Mouse (Mus musculus) heart, postnatal 0 days (tissue): Measurements from ENCODE around the gene Stab2. TPM values are rescaled to one million over a fixed set of nuclear protein-coding genes. Genes with fewer than 3 reads are reported as not detected.

Experiments used
- ATAC-seq: fragments of 200-750 bp; cut with Nextera tagmentation; 2 replicates; pipeline ENCODE4 v1.8.0; 2017; ENCODE audit warnings: low read depth, moderate number of reproducible peaks, moderate library complexity; ENCODE audit not compliant: insufficient read depth
- DNase-seq: peaks from one replicate; pipeline ENCODE4 v3.0.0-alpha.2; 2016; ENCODE audit warnings: low spot score
- H3K27ac ChIP-seq: fragments of 300-500 bp; sonication (generic); 2 replicates; pipeline ENCODE4 v1.5.1; 2014; ENCODE audit warnings: low read depth, mild to moderate bottlenecking
- H3K27me3 ChIP-seq: fragments of 300-500 bp; sonication (generic); 2 replicates; pipeline ENCODE4 v1.6.1; 2014; ENCODE audit warnings: low read length, mixed read lengths; ENCODE audit not compliant: control insufficient read depth, insufficient read depth
- H3K36me3 ChIP-seq: fragments of 300-500 bp; sonication (generic); replicated peaks from 2 replicates; pipeline ENCODE4 v1.6.1; 2014; ENCODE audit warnings: low read length, mixed read lengths; ENCODE audit not compliant: control insufficient read depth, insufficient read depth
- H3K4me1 ChIP-seq: fragments of 300-500 bp; sonication (generic); 2 replicates; pipeline ENCODE4 v1.6.1; 2014; ENCODE audit warnings: antibody characterized with exemption; ENCODE audit not compliant: control insufficient read depth, insufficient read depth
- H3K4me2 ChIP-seq: fragments of 300-500 bp; sonication (generic); 2 replicates; pipeline ENCODE4 v1.6.1; 2014; ENCODE audit warnings: low read depth, mild to moderate bottlenecking, low read length, moderate library complexity
- H3K4me3 ChIP-seq: fragments of 300-500 bp; sonication (generic); 2 replicates; pipeline ENCODE4 v1.5.1; 2014; ENCODE audit warnings: low read depth, low read length
- H3K9ac ChIP-seq: fragments of 300-500 bp; sonication (generic); replicated peaks from 2 replicates; pipeline ENCODE4 v1.6.1; 2014; ENCODE audit warnings: low read depth, low read length, mixed read lengths
- H3K9me3 ChIP-seq: fragments of 300-500 bp; sonication (generic); replicated peaks from 2 replicates; pipeline ENCODE4 v1.6.1; 2016; ENCODE audit warnings: low read length; ENCODE audit not compliant: control insufficient read depth
- CTCF ChIP-seq: IDR thresholded peaks from 2 replicates; pipeline ENCODE4 v1.5.1; 2016; ENCODE audit warnings: antibody characterized with exemption, control low read depth, low read depth
- EP300 ChIP-seq: IDR thresholded peaks from 2 replicates; pipeline ENCODE4 v1.6.1; 2016; ENCODE audit warnings: antibody characterized with exemption, low read depth
- WGBS: fragments of 180-500 bp; shearing (Covaris S2); extraction: QIAGEN DNeasy Blood & Tissue Kit; methylation state at CpG from one replicate; pipeline ENCODE4 v1.1.7; 2014; 5-methylcytosine and 5-hydroxymethylcytosine counted together
- polyA plus RNA-seq: library from polyadenylated mRNA; unstranded; fragments of >200 nt; fragmentation: Nextera tagmentation; extraction: Ambion mirVana; gene quantifications from 2 replicates; pipeline ENCODE4 v1.2.1, GENCODE M21; 2015
- total RNA-seq: library from RNA; depleted of rRNA; stranded (reverse); fragments of >200 nt; gene quantifications from 2 replicates; pipeline ENCODE4 v1.2.3, GENCODE M21; 2014; ENCODE audit warnings: low replicate concordance

Gene Stab2
- total and polyA plus RNA-seq, 2 experiments from 2014 or later, result 0.22 to 3.9 TPM

DNA sequence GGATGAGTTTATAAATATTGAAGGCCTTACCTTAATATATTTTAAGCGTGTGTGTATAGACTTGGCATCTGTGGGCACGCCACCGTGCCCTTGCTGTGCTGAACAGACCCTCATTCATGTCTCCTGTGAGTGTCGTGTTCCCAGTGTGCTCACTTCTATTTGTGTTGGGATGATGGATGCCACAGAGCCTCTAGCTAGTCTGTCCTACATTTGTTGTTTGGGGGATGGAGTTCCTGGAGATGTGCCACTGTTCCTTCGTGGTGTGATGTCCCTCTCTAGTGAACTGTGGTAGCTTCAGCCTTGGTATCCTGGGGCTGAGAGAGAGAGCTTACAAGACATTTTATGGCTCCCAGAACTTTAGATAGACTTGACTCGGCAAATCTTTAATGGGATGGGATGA is 169.0 kb downstream of the Stab2 start:
- Histone ChIP-seq H3K9ac (no peak overlapping the region), H3K4me3 (no peak overlapping the region), H3K4me2 (no peak overlapping the region), H3K9me3 (no peaks in the 10 kb centered on the region), H3K36me3 (peaks cover 45% of the 10 kb centered on the region), H3K27me3 (no peaks in the 10 kb centered on the region), H3K27ac (no peak overlapping the region), H3K4me1 (no peaks in the 10 kb centered on the region)
- DNase-seq (no peak), ATAC-seq (peak; percentile 43; the same call in 1 of the 2 replicates)
- WGBS, result 82% methylated on average over 6 of the region's 6 CpGs
- TF ChIP-seq CTCF (no peak), EP300 (no peak)

- Histone ChIP-seq H3K4me2 (no peak overlapping the region), H3K36me3 (peaks cover 63% of the 10 kb centered on the region), H3K4me1 (no peaks in the 10 kb centered on the region), H3K27me3 (no peaks in the 10 kb centered on the region), H3K9me3 (no peaks in the 10 kb centered on the region), H3K9ac (no peak overlapping the region), H3K27ac (no peak overlapping the region), H3K4me3 (no peak overlapping the region)
- no peak for DNase-seq
- WGBS, result 77% methylated on average over 4 of the region's 4 CpGs
- ATAC-seq, result no peak
- TF ChIP-seq EP300, result no peak
- no peak for TF ChIP-seq CTCF
Observed at GRCm38 (mm10) chr10:86836784-86837183, 171.0 kb downstream of the Stab2 start.

GRCm38 (mm10) chr10:86829515-86829914 is 178.3 kb downstream of the Stab2 start:
- 82% methylated on average over 2 of the region's 2 CpGs for WGBS
- no peak overlapping the region for H3K4me3 ChIP-seq
- DNase-seq (no peak), ATAC-seq (no peak)
- H3K27me3 ChIP-seq, result no peaks in the 10 kb centered on the region
- peaks cover 57% of the 10 kb centered on the region for H3K36me3 ChIP-seq
- no peak overlapping the region for H3K9ac ChIP-seq
- peak; percentile 31 for TF ChIP-seq CTCF
- no peak for TF ChIP-seq EP300
- no peaks in the 10 kb centered on the region for H3K9me3 ChIP-seq
- H3K4me2 ChIP-seq, result no peak overlapping the region
- no peak overlapping the region for H3K27ac ChIP-seq
- H3K4me1 ChIP-seq, result peaks cover 6% of the 10 kb centered on the region

DNA sequence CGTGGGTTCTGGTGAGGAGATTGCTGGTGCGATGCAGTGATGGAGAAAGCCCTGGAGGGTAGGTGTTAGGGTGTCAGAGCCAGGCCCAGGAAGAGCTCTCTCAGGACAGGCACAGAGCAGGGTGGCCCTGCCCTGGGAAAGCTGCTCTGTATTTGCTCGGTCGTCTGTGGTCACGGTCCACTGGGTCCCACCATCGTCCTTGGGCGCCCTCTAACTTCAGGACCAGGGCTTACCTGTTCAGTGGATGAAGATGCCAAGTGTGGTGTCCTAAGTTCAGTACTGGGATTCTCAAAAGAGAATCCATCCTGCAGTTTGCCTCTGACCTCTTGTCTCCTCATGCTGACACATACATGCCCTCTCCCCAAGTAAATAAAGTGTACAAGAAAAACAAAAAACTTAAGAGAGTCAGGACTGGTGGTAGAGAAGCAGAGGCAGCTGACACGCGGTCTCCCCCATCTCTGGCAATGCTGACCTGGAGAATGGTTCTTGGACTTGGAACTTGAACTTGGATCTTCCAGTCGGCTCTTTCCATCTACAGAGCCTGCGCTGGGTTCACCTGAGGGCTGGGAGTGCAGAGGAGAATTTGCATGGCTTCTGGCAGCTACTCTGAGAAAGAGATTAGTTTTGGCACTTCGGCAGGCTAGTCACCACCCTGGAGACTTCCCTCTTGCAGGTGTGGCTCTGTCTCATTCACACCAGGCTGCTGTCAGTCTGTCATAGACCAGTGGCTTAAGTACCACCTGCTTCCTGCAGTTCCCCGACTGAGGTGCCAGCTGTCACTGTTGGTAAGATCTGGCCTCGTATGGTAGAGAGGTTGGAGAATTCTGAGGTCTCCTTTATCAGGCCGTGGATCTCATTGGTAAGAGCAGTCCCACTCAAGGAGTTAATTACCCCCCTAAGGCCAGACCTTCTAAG is 179.3 kb downstream of the Stab2 start:
- ATAC-seq (no peak), DNase-seq (no peak)
- Histone ChIP-seq H3K27me3 (no peaks in the 10 kb centered on the region), H3K4me3 (no peak overlapping the region), H3K4me1 (peaks cover 6% of the 10 kb centered on the region), H3K27ac (no peak overlapping the region), H3K4me2 (no peak overlapping the region), H3K36me3 (peaks cover 60% of the 10 kb centered on the region), H3K9ac (no peak overlapping the region), H3K9me3 (no peaks in the 10 kb centered on the region)
- WGBS, result 86% methylated on average over 15 of the region's 15 CpGs
- TF ChIP-seq EP300 (no peak), CTCF (no peak)

DNA sequence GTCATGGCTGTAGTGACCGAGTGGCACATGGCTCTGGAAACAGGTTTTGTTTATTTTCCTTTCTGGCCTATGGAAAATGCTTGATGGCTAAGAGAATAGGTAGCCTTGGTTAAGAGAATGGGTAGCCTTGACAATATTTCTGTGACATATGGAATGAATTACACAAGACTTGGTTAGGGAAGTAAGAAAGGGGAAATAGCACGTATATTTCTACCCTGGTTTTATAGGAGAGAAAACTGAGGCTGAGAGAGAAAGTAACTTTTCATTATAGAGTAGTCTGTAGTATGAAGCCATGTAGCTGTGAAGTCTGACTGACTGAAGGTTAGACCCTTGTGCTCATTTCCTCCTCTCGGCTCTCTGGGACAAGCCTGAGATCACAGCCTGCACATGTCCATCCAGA is 180.9 kb downstream of the Stab2 start:
- TF ChIP-seq EP300 (no peak), CTCF (no peak)
- H3K27ac ChIP-seq, result peak overlapping the region; percentile 89
- peaks cover 6% of the 10 kb centered on the region for H3K4me1 ChIP-seq
- no peaks in the 10 kb centered on the region for H3K9me3 ChIP-seq
- no peak overlapping the region for H3K4me3 ChIP-seq
- 83% methylated on average over 3 of the region's 3 CpGs for WGBS
- H3K36me3 ChIP-seq, result peaks cover 57% of the 10 kb centered on the region
- DNase-seq (no peak), ATAC-seq (no peak)
- H3K9ac ChIP-seq, result no peak overlapping the region
- H3K27me3 ChIP-seq, result no peaks in the 10 kb centered on the region
- no peak overlapping the region for H3K4me2 ChIP-seq
